In genomic region chr19:34772775-34773174, GRCm38 (mm10) we compare ENCODE assay signal across 9 mouse cellular contexts. TPM values are rescaled to one million over a fixed set of nuclear protein-coding genes. Genes with fewer than 3 reads are reported as not detected.
DNase-seq lines count a peak whose midpoint lies in the region; ATAC-seq and TF ChIP-seq lines count a peak whose summit lies in the region.
"Had no signal": no experiment of that assay in that cellular context is flagged by ENCODE, and none has a peak within 500 bp of the region (broad histone marks: within the 10 kb centered on the region; RNA-seq: fewer than 3 reads in every experiment).

No protein-coding gene starts in this region.

- H3K36me3 ChIP-seq in forebrain, embryonic 10.5 days (replicated peaks): no peaks in the 10 kb centered on the region
- no peaks in the 10 kb centered on the region for H3K36me3 ChIP-seq in forebrain, embryonic 15.5 days
- H3K36me3 ChIP-seq in kidney, embryonic 16.5 days (ENCODE audit: insufficient read depth, low read length): no peaks in the 10 kb centered on the region
- H3K36me3 ChIP-seq in limb, embryonic 11.5 days (ENCODE audit: control insufficient read depth, insufficient read depth, low read length): no peaks in the 10 kb centered on the region
- H3K36me3 ChIP-seq: limb, embryonic 12.5 days had no signal

- no peaks in the 10 kb centered on the region for H3K27me3 ChIP-seq in forebrain, embryonic 10.5 days (ENCODE audit: poor library complexity, severe bottlenecking)
- no peaks in the 10 kb centered on the region for H3K27me3 ChIP-seq in forebrain, embryonic 15.5 days
- no peaks in the 10 kb centered on the region for H3K27me3 ChIP-seq in kidney, embryonic 16.5 days (ENCODE audit: insufficient read depth, low read length)
- H3K27me3 ChIP-seq in limb, embryonic 11.5 days (ENCODE audit: control insufficient read depth, insufficient read depth, low read length): no peaks in the 10 kb centered on the region
- H3K27me3 ChIP-seq: limb, embryonic 12.5 days had no signal

- DNase-seq in forebrain, embryonic 10.5 days (ENCODE audit: extremely low spot score, low spot score): peak; percentile 24
- DNase-seq in 3134 (ENCODE audit: extremely low read depth, insufficient read length, low spot score): peak; percentile 21
- DNase-seq in adrenal gland, adult 8-10 months: peak; percentile 19
- peak; percentile 62 for DNase-seq in limb, embryonic 11.5 days (ENCODE audit: low spot score)
- peak; percentile 14 for DNase-seq in right cerebral cortex, postnatal 25 days

- no peak overlapping the region for H3K27ac ChIP-seq in forebrain, embryonic 10.5 days
- no peak overlapping the region for H3K27ac ChIP-seq in forebrain, embryonic 15.5 days (replicated peaks)
- H3K27ac ChIP-seq in embryonic fibroblast, embryonic 13.5 days (ENCODE audit: insufficient read depth, low read length): peak overlapping the region; percentile 73
- no peak overlapping the region for H3K27ac ChIP-seq in kidney, embryonic 16.5 days (ENCODE audit: low read length)
- no peak overlapping the region for H3K27ac ChIP-seq in limb, embryonic 11.5 days (replicated peaks; ENCODE audit: low read depth, low read length)
- H3K27ac ChIP-seq: limb, embryonic 12.5 days had no signal

- H3K4me3 ChIP-seq in forebrain, embryonic 10.5 days: no peak overlapping the region
- H3K4me3 ChIP-seq in forebrain, embryonic 15.5 days: no peak overlapping the region
- H3K4me3 ChIP-seq in embryonic fibroblast, embryonic 13.5 days (ENCODE audit: insufficient read depth, low read length): no peak overlapping the region
- H3K4me3 ChIP-seq in kidney, embryonic 16.5 days (ENCODE audit: low read length): no peak overlapping the region
- H3K4me3 ChIP-seq in limb, embryonic 11.5 days (ENCODE audit: low read depth, low read length): no peak overlapping the region
- H3K4me3 ChIP-seq: limb, embryonic 12.5 days had no signal

- ATAC-seq in forebrain, embryonic 15.5 days (replicated peaks): no peak; the same call in 1 of the 2 replicates
- ATAC-seq in kidney, embryonic 16.5 days (ENCODE audit: low FRiP score, low TSS enrichment): 0 out of 2 replicates have a peak, but pooled peaks have one; percentile 31
- ATAC-seq in limb, embryonic 11.5 days (ENCODE audit: insufficient number of reproducible peaks, low FRiP score, low TSS enrichment, low read depth): no peak

- H3K4me1 ChIP-seq in forebrain, embryonic 10.5 days: no peaks in the 10 kb centered on the region
- no peaks in the 10 kb centered on the region for H3K4me1 ChIP-seq in forebrain, embryonic 15.5 days
- no peaks in the 10 kb centered on the region for H3K4me1 ChIP-seq in embryonic fibroblast, embryonic 13.5 days (ENCODE audit: control insufficient read depth, insufficient read depth, low read length)
- no peaks in the 10 kb centered on the region for H3K4me1 ChIP-seq in kidney, embryonic 16.5 days (ENCODE audit: insufficient read depth, low read length)
- H3K4me1 ChIP-seq in limb, embryonic 11.5 days (ENCODE audit: control insufficient read depth, insufficient read depth, low read length): no peaks in the 10 kb centered on the region
- H3K4me1 ChIP-seq: limb, embryonic 12.5 days had no signal

- H3K9ac ChIP-seq in forebrain, embryonic 15.5 days (replicated peaks): no peak overlapping the region
- H3K9ac ChIP-seq in kidney, embryonic 16.5 days (replicated peaks; ENCODE audit: low read length): no peak overlapping the region
- H3K9ac ChIP-seq in limb, embryonic 11.5 days (ENCODE audit: low read length): no peak overlapping the region
- H3K9ac ChIP-seq: limb, embryonic 12.5 days had no signal

- no peak for TF ChIP-seq CTCF in embryonic fibroblast, embryonic 13.5 days (IDR thresholded peaks at IDR 0.05; ENCODE audit: borderline replicate concordance, insufficient read depth, low read length)

- no peak for TF ChIP-seq POLR2A in embryonic fibroblast, embryonic 13.5 days (IDR thresholded peaks at IDR 0.05; ENCODE audit: low read depth, low read length)

- WGBS in forebrain, embryonic 10.5 days: 33% methylated on average over 6 of the region's 6 CpGs
- 32% methylated on average over 6 of the region's 6 CpGs for WGBS in forebrain, embryonic 15.5 days
- WGBS in kidney, embryonic 16.5 days: 18% methylated on average over 6 of the region's 6 CpGs
- WGBS in limb, embryonic 11.5 days: 24% methylated on average over 6 of the region's 6 CpGs

- no peaks in the 10 kb centered on the region for H3K9me3 ChIP-seq in forebrain, embryonic 10.5 days
- no peaks in the 10 kb centered on the region for H3K9me3 ChIP-seq in forebrain, embryonic 15.5 days
- H3K9me3 ChIP-seq in kidney, embryonic 16.5 days (ENCODE audit: low read length): no peaks in the 10 kb centered on the region
- no peaks in the 10 kb centered on the region for H3K9me3 ChIP-seq in limb, embryonic 11.5 days (ENCODE audit: control insufficient read depth, low read length)
- H3K9me3 ChIP-seq: limb, embryonic 12.5 days had no signal

- no peak overlapping the region for H3K4me2 ChIP-seq in forebrain, embryonic 15.5 days (replicated peaks)
- H3K4me2 ChIP-seq in kidney, embryonic 16.5 days (replicated peaks; ENCODE audit: low read depth, low read length): no peak overlapping the region
- H3K4me2 ChIP-seq in limb, embryonic 11.5 days (ENCODE audit: low read depth, severe bottlenecking): no peak overlapping the region
- H3K4me2 ChIP-seq: limb, embryonic 12.5 days had no signal

RNA-seq across cellular contexts. Expression of gene Slc16a12, which starts 25.7 kb away (rescaled TPM):
- polyA plus RNA-seq in forebrain, embryonic 10.5 days (2016; fragmentation: Nextera tagmentation; extraction: Ambion mirVana): 0.21 and 0.40 TPM in 2 replicates
- polyA plus RNA-seq in forebrain, embryonic 15.5 days (2015; fragmentation: Nextera tagmentation; extraction: Ambion mirVana): 2.2 and 2.6 TPM in 2 replicates
- total RNA-seq in adrenal gland, adult 8-10 months (2022): 1 to 10 TPM in 2 of 4 experiments, under 1 TPM in 2; 0.32 to 2.4 (median 0.88) TPM
- 3.8 and 3.9 TPM in 2 replicates for polyA plus RNA-seq in embryonic fibroblast, embryonic 13.5 days (2011; ENCODE audit: insufficient read length, low read depth, missing spikeins)
- 17.9 and 19.1 TPM in 2 replicates for polyA plus RNA-seq in kidney, embryonic 16.5 days (2015; fragmentation: Nextera tagmentation; extraction: Ambion mirVana)
- 0.44 and 0.85 TPM in 2 replicates for polyA plus RNA-seq in limb, embryonic 11.5 days (2014; fragmentation: Nextera tagmentation; extraction: Ambion mirVana)
